Mouse (Mus musculus): ENCODE measurements at regions not wholly inside any gene's neighbourhood (a gene's known extent, or its start where the extent isn't known, plus 50 kb on each side); places are given as distances from the start of the nearest gene placed in this dataset.

DNA sequence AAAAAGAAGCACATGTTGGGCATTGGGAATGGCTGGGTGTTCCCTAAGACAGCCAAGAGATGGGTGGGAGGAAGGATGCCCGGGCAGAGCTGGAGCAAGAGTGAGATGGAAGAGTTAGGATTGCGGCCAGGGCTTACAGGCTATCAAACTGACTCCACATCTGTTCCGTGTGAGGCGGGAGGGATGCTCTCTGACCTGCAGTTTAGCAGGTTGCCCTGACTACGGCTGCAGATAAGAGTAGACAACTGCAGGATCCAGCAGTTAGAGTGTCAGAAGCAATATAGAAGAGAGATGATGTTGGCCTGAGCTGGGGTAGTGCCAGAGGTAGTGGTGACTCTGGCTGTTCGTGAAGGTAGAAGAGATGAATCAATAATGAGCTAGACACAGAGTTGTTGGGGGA lies 61.6 kb upstream of the Syt6 start:
- no peak for DNase-seq (ENCODE audit: low spot score in 2 of 2)

DNA sequence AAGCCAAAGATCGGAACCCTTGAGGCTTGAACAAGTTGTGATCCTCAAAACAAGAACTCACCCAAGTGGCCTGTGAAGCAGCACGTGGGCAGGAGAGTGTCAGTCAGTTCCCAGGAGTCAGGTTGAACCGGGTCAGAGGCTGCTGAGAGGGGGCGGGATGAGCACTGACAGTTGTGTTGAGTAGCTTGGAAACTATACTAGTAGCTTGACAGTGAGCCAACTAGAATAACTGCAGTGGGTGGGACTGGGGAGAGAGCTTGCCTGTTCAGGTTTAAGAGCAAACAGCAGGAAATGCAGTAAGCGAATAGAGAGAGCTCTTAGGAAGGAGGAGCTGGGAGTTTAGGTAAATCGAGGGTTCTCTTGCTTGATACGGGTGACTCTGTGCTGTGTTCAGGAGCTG lies 61.0 kb upstream of the Syt6 start:
- no peak for DNase-seq (ENCODE audit: low spot score in 2 of 2)

DNA sequence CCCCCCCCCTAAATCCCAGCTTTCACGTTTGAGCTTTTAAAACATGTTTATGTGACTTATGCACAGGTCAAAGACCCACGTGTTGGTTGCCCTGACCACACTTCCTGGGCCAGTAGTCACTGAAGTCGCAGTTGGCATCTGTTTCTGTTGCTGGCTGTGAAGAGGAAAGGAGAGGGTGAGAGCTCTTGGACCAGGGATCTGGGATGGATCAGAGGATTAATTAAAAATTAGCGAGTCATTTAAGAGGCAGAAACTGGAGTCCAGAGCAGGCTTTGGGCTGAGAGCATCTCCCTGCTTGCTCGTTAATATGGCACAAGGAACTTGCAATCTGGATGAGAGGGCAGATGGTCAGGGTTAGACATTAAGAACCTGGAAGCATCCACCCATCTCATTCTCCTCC lies 59.1 kb upstream of the Syt6 start:
- DNase-seq (ENCODE audit: low spot score in 2 of 2): no peak

DNA sequence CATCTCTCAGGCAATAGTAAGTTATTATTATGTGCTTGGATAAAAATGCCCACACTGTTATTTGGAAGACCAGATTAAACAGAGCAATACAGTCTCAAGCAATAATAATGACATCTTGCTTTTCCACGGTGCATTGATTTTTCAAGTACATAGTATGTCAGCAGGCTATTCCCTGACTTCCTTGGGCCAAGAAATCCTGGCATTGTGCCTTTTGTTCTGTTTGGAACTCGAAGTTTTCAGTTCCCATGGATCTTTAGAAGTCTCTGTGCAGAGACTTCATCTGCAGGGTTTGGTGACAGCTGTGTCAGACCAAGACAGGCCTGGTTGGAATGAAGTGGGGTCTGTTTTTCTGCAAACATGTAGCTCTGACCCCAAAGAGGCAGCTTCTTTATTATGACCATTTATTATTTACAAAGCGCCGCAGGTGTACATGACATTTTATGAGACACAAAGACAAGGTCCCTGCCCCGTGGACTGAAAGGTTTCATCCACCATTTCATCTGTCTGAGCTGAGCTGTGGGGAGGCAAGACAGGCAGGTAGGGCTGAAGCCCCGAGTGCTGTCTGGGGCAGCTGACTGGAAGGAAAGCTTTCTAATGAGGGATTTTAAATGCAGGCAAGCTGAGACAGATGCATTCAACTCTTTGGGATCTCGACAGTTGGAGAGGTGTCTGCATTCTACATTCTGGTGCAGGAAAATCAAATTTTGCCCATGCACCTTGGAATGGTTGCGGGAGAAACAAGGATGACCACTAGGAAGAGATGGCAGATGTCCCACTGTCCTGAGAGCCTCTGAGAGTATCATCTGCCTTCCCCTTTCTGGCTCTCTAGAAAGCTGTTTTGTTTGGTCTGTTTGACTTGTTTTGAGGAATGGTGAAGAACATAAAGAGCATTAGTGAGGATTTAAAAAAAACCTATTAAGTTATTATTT lies 57.4 kb upstream of the Syt6 start:
- DNase-seq (ENCODE audit: low spot score in 2 of 2): no peak

DNA sequence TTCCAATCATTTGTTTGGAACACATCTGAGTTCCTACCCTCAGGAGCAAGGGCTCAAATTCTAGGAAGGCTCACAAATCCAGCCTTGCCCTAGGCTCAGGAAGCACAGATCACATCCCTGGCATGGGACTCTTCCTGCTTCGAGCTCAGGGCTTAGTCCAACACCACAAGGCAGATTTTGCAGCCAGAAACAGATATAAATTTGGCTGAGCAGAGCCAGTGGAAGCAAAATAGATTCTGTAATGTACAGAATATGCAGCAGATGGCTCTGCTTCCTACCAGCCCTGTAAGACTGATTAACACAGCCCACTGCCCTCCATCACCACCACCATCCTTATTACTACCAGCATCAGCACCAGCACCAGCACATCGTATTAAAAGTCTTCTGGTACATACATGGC lies 56.4 kb upstream of the Syt6 start:
- no peak for DNase-seq (ENCODE audit: low spot score in 2 of 2)
